Mouse (Mus musculus) heart, postnatal 0 days (tissue): Measurements from ENCODE around the gene Fgf4. TPM values are rescaled to one million over a fixed set of nuclear protein-coding genes. Genes with fewer than 3 reads are reported as not detected.
"Not testable (repeated sequence)": the region's sequence is repeated elsewhere in the genome, so short reads cannot be mapped to it uniquely, and the experiment has no call there.

Experiments used
- ATAC-seq: fragments of 200-750 bp; cut with Nextera tagmentation; 2 replicates; pipeline ENCODE4 v1.8.0; 2017; ENCODE audit warnings: low read depth, moderate number of reproducible peaks, moderate library complexity; ENCODE audit not compliant: insufficient read depth
- DNase-seq: peaks from one replicate; pipeline ENCODE4 v3.0.0-alpha.2; 2016; ENCODE audit warnings: low spot score
- H3K27ac ChIP-seq: fragments of 300-500 bp; sonication (generic); 2 replicates; pipeline ENCODE4 v1.5.1; 2014; ENCODE audit warnings: low read depth, mild to moderate bottlenecking
- H3K27me3 ChIP-seq: fragments of 300-500 bp; sonication (generic); 2 replicates; pipeline ENCODE4 v1.6.1; 2014; ENCODE audit warnings: low read length, mixed read lengths; ENCODE audit not compliant: control insufficient read depth, insufficient read depth
- H3K36me3 ChIP-seq: fragments of 300-500 bp; sonication (generic); replicated peaks from 2 replicates; pipeline ENCODE4 v1.6.1; 2014; ENCODE audit warnings: low read length, mixed read lengths; ENCODE audit not compliant: control insufficient read depth, insufficient read depth
- H3K4me1 ChIP-seq: fragments of 300-500 bp; sonication (generic); 2 replicates; pipeline ENCODE4 v1.6.1; 2014; ENCODE audit warnings: antibody characterized with exemption; ENCODE audit not compliant: control insufficient read depth, insufficient read depth
- H3K4me2 ChIP-seq: fragments of 300-500 bp; sonication (generic); 2 replicates; pipeline ENCODE4 v1.6.1; 2014; ENCODE audit warnings: low read depth, mild to moderate bottlenecking, low read length, moderate library complexity
- H3K4me3 ChIP-seq: fragments of 300-500 bp; sonication (generic); 2 replicates; pipeline ENCODE4 v1.5.1; 2014; ENCODE audit warnings: low read depth, low read length
- H3K9ac ChIP-seq: fragments of 300-500 bp; sonication (generic); replicated peaks from 2 replicates; pipeline ENCODE4 v1.6.1; 2014; ENCODE audit warnings: low read depth, low read length, mixed read lengths
- H3K9me3 ChIP-seq: fragments of 300-500 bp; sonication (generic); replicated peaks from 2 replicates; pipeline ENCODE4 v1.6.1; 2016; ENCODE audit warnings: low read length; ENCODE audit not compliant: control insufficient read depth
- CTCF ChIP-seq: IDR thresholded peaks from 2 replicates; pipeline ENCODE4 v1.5.1; 2016; ENCODE audit warnings: antibody characterized with exemption, control low read depth, low read depth
- EP300 ChIP-seq: IDR thresholded peaks from 2 replicates; pipeline ENCODE4 v1.6.1; 2016; ENCODE audit warnings: antibody characterized with exemption, low read depth
- WGBS: fragments of 180-500 bp; shearing (Covaris S2); extraction: QIAGEN DNeasy Blood & Tissue Kit; methylation state at CpG from one replicate; pipeline ENCODE4 v1.1.7; 2014; 5-methylcytosine and 5-hydroxymethylcytosine counted together
- polyA plus RNA-seq: library from polyadenylated mRNA; unstranded; fragments of >200 nt; fragmentation: Nextera tagmentation; extraction: Ambion mirVana; gene quantifications from 2 replicates; pipeline ENCODE4 v1.2.1, GENCODE M21; 2015
- total RNA-seq: library from RNA; depleted of rRNA; stranded (reverse); fragments of >200 nt; gene quantifications from 2 replicates; pipeline ENCODE4 v1.2.3, GENCODE M21; 2014; ENCODE audit warnings: low replicate concordance

The Fgf4 gene
- total and polyA plus RNA-seq, 2 experiments from 2014 or later, result not detected

- no peak overlapping the region for H3K4me2 ChIP-seq
- H3K27ac ChIP-seq, result no peak overlapping the region
- H3K9me3 ChIP-seq, result no peaks in the 10 kb centered on the region
- no peak overlapping the region for H3K9ac ChIP-seq
- 3% methylated on average over 4 of the region's 4 CpGs for WGBS
- DNase-seq (no peak), ATAC-seq (no peak)
- peaks cover 10% of the 10 kb centered on the region for H3K4me1 ChIP-seq
- H3K4me3 ChIP-seq, result no peak overlapping the region
- H3K27me3 ChIP-seq, result peaks cover 57% of the 10 kb centered on the region
- TF ChIP-seq CTCF, result no peak
- TF ChIP-seq EP300, result no peak
- no peaks in the 10 kb centered on the region for H3K36me3 ChIP-seq
These were observed 47.5 kb downstream of the Fgf4 start for GRCm38 (mm10) chr7:144894706-144895105.

GRCm38 (mm10) chr7:144895305-144896111, 48.3 kb downstream of the Fgf4 start:
- H3K27me3 ChIP-seq, result peaks cover 59% of the 10 kb centered on the region
- under 1% methylated on average over 37 of the region's 37 CpGs for WGBS

GRCm38 (mm10) chr7:144896294-144897218, 49.4 kb downstream of the Fgf4 start, which contains the start of gene Fgf15:
Gene Fgf15, plus strand, starts transcription at chr7:144896531.
- no peak for DNase-seq
- H3K27ac ChIP-seq, result no peak within 1 kb of the TSS
- H3K4me1 ChIP-seq, result peaks cover 10% of the 10 kb centered on the region
- 1% methylated on average over 65 of the region's 65 CpGs for WGBS
- H3K9ac ChIP-seq, result no peak within 1 kb of the TSS
- no peak for TF ChIP-seq CTCF
- TF ChIP-seq EP300, result no peak
- H3K4me2 ChIP-seq, result peak within 1 kb of the TSS; percentile 62
- H3K36me3 ChIP-seq, result no peaks in the 10 kb centered on the region
- peak within 1 kb of the TSS; percentile 38 for H3K4me3 ChIP-seq
- 0 out of 2 replicates have a peak, but pooled peaks have one; percentile 12 for ATAC-seq
- H3K9me3 ChIP-seq, result no peaks in the 10 kb centered on the region
- H3K27me3 ChIP-seq, result peaks cover 59% of the 10 kb centered on the region

More at GRCm38 (mm10) chr7:144895305-144896111, 48.3 kb downstream of the Fgf4 start:
- Histone ChIP-seq H3K27ac (no peak overlapping the region), H3K4me1 (peaks cover 10% of the 10 kb centered on the region), H3K4me2 (peak overlapping the region; percentile 62), H3K36me3 (no peaks in the 10 kb centered on the region), H3K9ac (no peak overlapping the region), H3K4me3 (peak overlapping the region; percentile 38), H3K9me3 (no peaks in the 10 kb centered on the region)
- TF ChIP-seq EP300, result no peak
- TF ChIP-seq CTCF, result peak; percentile 87
- DNase-seq, result peak; percentile 59
- peak; percentile 85 for ATAC-seq

DNA sequence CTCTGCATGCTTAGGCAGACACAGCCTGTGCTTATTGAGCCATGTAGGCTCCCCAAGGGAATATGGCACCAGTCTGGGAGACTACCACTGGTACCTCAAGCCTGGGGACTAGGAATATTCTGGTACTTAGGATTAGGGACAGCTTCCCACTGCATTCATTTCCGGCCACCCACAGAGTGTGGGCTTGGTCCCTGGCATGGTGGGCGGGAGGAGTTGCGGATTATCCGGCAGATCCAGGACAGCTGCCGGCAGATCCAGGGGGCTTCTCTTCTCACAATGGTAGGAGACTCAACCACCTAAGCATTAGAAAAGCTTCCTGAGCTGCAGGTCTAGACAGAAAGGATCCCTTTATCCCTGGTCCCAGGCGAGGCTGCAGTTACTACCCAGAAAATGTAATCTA, 51.3 kb downstream of the Fgf4 start:
- no peak overlapping the region for H3K9ac ChIP-seq
- H3K4me1 ChIP-seq, result peaks cover 10% of the 10 kb centered on the region
- ATAC-seq, result no peak
- H3K4me2 ChIP-seq, result no peak overlapping the region
- DNase-seq, result no peak
- H3K9me3 ChIP-seq, result no peaks in the 10 kb centered on the region
- TF ChIP-seq EP300 (no peak), CTCF (no peak)
- peaks cover 60% of the 10 kb centered on the region for H3K27me3 ChIP-seq
- H3K27ac ChIP-seq, result no peak overlapping the region
- 63% methylated on average over 6 of the region's 6 CpGs for WGBS
- no peak overlapping the region for H3K4me3 ChIP-seq
- no peaks in the 10 kb centered on the region for H3K36me3 ChIP-seq

- DNase-seq, H3K27ac ChIP-seq, H3K27me3 ChIP-seq, H3K4me2 ChIP-seq, H3K4me1 ChIP-seq, H3K9me3 ChIP-seq, H3K36me3 ChIP-seq, H3K9ac ChIP-seq, ATAC-seq, H3K4me3 ChIP-seq: not testable (repeated sequence)
- WGBS, result 90% methylated on average over 3 of the region's 3 CpGs
These were observed 58.3 kb downstream of the Fgf4 start for GRCm38 (mm10) chr7:144905514-144905913.
